Mouse (Mus musculus) forebrain, embryonic 11.5 days (tissue): ENCODE measurements at regions not wholly inside any gene's neighbourhood (a gene's known extent, or its start where the extent isn't known, plus 50 kb on each side); places are given as distances from the start of the nearest gene placed in this dataset.

ENCODE experiments used
- ATAC-seq: fragments of 200-750 bp; cut with Nextera tagmentation; replicated peaks from 2 replicates; pipeline ENCODE4 v1.8.0; 2017; ENCODE audit warnings: moderate TSS enrichment; ENCODE audit not compliant: low FRiP score
- DNase-seq: peaks from one replicate; pipeline ENCODE4 v3.0.0-alpha.2; 2017; ENCODE audit warnings: low spot score
- H3K27ac ChIP-seq: fragments of 300-500 bp; sonication (generic); 2 replicates; pipeline ENCODE4 v1.5.1; 2014; ENCODE audit warnings: low read depth, low read length
- H3K27me3 ChIP-seq: fragments of 300-500 bp; sonication (generic); 2 replicates; pipeline ENCODE4 v1.6.1; 2014; ENCODE audit warnings: mild to moderate bottlenecking, low read length, mixed read lengths; ENCODE audit not compliant: control insufficient read depth, insufficient read depth
- H3K36me3 ChIP-seq: fragments of 300-500 bp; sonication (generic); 2 replicates; pipeline ENCODE4 v1.6.1; 2014; ENCODE audit warnings: mild to moderate bottlenecking, low read length, moderate library complexity, mixed read lengths; ENCODE audit not compliant: control insufficient read depth, insufficient read depth
- H3K4me1 ChIP-seq: fragments of 300-500 bp; sonication (generic); replicated peaks from 2 replicates; pipeline ENCODE4 v1.6.1; 2014; ENCODE audit warnings: low read length, mixed read lengths; ENCODE audit not compliant: control insufficient read depth, insufficient read depth
- H3K4me2 ChIP-seq: fragments of 300-500 bp; sonication (generic); 2 replicates; pipeline ENCODE4 v1.6.1; 2014; ENCODE audit warnings: low read depth, mild to moderate bottlenecking, low read length, moderate library complexity, mixed read lengths; ENCODE audit not compliant: severe bottlenecking
- H3K4me3 ChIP-seq: fragments of 300-500 bp; sonication (generic); 2 replicates; pipeline ENCODE4 v1.5.1; 2014; ENCODE audit warnings: low read depth, low read length
- H3K9ac ChIP-seq: fragments of 300-500 bp; sonication (generic); 2 replicates; pipeline ENCODE4 v1.6.1; 2014; ENCODE audit warnings: low read length
- H3K9me3 ChIP-seq: fragments of 300-500 bp; sonication (generic); 2 replicates; pipeline ENCODE4 v1.6.1; 2016; ENCODE audit warnings: low read length, mixed read lengths; ENCODE audit not compliant: control insufficient read depth
- WGBS: fragments of 180-500 bp; shearing (Covaris S2); extraction: QIAGEN DNeasy Blood & Tissue Kit; methylation state at CpG from one replicate; pipeline ENCODE4 v1.1.7; 2014; 5-methylcytosine and 5-hydroxymethylcytosine counted together

DNA sequence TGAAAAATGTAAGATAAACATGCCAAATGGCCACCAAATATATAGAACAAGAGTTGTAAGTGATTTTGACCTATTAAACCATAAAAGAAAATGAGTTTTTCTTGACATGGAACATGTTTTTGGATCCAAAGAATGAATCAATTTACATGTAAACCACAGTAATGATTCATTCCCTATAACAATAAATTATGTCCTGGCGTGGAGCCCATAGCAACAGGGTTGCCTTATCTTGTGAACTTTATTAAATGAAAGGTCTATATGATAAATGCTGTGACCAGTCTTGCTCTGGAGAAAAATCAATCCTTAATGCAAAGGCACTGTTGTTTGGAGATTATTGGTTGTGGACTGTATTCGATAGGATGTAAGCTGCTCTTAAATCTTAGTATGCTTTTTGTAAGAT is 538.0 kb upstream of the N6amt1 start:
- H3K27me3 ChIP-seq: no peaks in the 10 kb centered on the region
- H3K4me2 ChIP-seq: no peak overlapping the region
- H3K4me1 ChIP-seq: no peaks in the 10 kb centered on the region
- no peak overlapping the region for H3K4me3 ChIP-seq
- DNase-seq (no peak), ATAC-seq (no peak)
- H3K9ac ChIP-seq: no peak overlapping the region
- H3K36me3 ChIP-seq: no peaks in the 10 kb centered on the region
- H3K27ac ChIP-seq: no peak overlapping the region
- WGBS: 86% methylated on average over 2 of the region's 2 CpGs
- no peaks in the 10 kb centered on the region for H3K9me3 ChIP-seq

DNA sequence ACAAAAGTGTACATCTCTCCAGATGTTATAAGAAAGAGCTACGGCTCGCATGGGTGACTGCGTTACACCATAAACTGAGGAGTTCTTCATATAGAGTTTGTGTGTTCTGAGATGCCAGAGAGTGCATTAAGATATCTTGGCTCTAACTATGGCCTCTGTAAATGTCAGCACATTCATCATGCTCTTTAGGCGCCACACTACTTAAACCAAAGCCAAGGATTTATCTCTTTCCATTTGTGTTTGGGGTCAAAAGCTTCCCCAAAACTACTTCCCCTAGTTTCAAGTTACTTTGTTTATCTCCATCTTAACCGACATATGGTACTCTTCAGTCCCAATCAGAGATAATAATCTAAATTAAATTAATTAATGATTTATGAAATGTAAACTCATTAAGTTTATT is 541.3 kb upstream of the N6amt1 start:
- ATAC-seq (no peak), DNase-seq (no peak)
- H3K36me3 ChIP-seq: no peaks in the 10 kb centered on the region
- no peaks in the 10 kb centered on the region for H3K27me3 ChIP-seq
- no peak overlapping the region for H3K9ac ChIP-seq
- H3K4me1 ChIP-seq: no peaks in the 10 kb centered on the region
- no peak overlapping the region for H3K4me2 ChIP-seq
- no peak overlapping the region for H3K27ac ChIP-seq
- no peak overlapping the region for H3K4me3 ChIP-seq
- WGBS: 88% methylated on average over 5 of the region's 5 CpGs
- H3K9me3 ChIP-seq: no peaks in the 10 kb centered on the region

DNA sequence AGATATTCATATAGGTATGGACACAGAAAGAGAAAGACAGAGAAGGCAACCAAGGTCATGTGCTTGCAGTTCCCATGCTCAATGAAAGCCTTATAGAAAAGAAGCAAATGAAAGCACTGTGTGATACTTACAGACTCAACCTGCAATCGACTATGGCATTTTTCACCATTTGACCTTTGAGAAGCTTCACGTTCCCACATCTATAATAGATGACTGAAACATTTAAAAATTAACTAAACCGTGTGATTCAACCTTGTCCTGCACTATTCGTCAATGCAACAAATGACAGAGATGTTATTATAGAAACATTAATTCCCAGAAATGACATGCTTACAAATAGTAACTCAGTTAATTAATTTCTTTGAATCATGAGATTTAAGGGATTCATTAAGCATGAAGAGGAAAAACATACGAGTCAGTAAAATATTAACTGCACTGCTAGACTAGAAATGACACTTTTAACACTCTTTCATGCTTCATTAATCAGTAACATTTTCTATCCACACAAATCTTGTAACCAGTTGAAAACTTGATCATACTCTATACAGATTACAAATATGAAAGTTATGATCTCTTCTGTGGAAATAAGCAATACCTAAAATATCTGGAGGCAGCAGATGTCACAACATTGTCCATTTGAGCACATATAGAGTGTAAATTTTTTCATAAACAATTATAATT is 545.2 kb upstream of the N6amt1 start:
- no peaks in the 10 kb centered on the region for H3K9me3 ChIP-seq
- no peak for DNase-seq
- no peaks in the 10 kb centered on the region for H3K4me1 ChIP-seq
- no peaks in the 10 kb centered on the region for H3K27me3 ChIP-seq
- H3K27ac ChIP-seq: no peak overlapping the region
- H3K4me3 ChIP-seq: no peak overlapping the region
- no peak overlapping the region for H3K9ac ChIP-seq
- no peak overlapping the region for H3K4me2 ChIP-seq
- no peak for ATAC-seq
- WGBS: 90% methylated on average over 5 of the region's 5 CpGs
- no peaks in the 10 kb centered on the region for H3K36me3 ChIP-seq

DNA sequence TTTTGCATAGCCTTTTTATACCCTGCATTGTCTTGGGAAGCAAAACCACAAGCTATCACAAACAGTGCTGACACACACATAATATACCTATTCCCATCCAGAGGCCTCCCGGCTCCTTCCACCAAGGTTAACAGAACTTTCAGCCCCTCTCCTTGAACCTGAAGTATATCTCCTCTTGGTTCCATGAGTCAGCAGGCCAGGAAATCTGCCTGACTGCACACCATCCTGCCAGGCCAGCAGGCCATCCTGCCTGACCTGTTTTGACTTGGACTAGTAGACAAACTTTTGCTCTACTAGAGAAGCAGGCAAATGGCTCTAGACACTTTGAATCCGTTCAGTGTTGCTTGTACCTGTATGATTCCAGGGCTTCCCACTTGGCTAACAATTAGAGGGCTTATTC is 547.6 kb upstream of the N6amt1 start:
- Histone ChIP-seq H3K9ac (no peak overlapping the region), H3K27ac (no peak overlapping the region), H3K4me1 (no peaks in the 10 kb centered on the region), H3K9me3 (no peaks in the 10 kb centered on the region), H3K4me2 (no peak overlapping the region), H3K4me3 (no peak overlapping the region), H3K27me3 (no peaks in the 10 kb centered on the region), H3K36me3 (no peaks in the 10 kb centered on the region)
- 93% methylated on average over 2 of the region's 2 CpGs for WGBS
- ATAC-seq: no peak
- no peak for DNase-seq

DNA sequence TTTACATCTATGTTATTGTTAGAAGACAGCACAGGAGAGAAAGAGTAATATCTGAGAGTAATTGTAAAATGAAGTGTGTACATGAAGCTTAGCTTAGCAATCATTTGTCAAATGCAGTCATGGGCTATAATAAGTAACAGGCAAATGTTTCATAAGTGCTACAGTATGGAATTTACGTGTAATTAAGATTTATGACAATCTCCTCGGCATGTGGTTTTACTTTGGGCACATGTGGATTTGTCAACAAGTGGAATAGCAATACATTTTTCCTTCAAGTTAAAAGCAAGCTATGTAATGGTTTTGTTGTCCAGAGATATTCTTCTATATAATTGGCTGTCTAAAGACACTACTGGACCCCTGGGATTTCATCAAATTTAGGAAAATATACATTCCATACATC is 577.9 kb upstream of the N6amt1 start:
- DNase-seq: no peak
- no peak overlapping the region for H3K9ac ChIP-seq
- H3K36me3 ChIP-seq: no peaks in the 10 kb centered on the region
- no peaks in the 10 kb centered on the region for H3K9me3 ChIP-seq
- WGBS: 84% methylated on average over 2 of the region's 2 CpGs
- no peak for ATAC-seq
- H3K4me2 ChIP-seq: no peak overlapping the region
- H3K4me1 ChIP-seq: no peaks in the 10 kb centered on the region
- H3K27ac ChIP-seq: no peak overlapping the region
- H3K27me3 ChIP-seq: no peaks in the 10 kb centered on the region
- no peak overlapping the region for H3K4me3 ChIP-seq

- no peak overlapping the region for H3K9ac ChIP-seq
- H3K9me3 ChIP-seq: no peaks in the 10 kb centered on the region
- no peak overlapping the region for H3K4me2 ChIP-seq
- WGBS: 46% methylated on average over 1 of the region's 1 CpGs
- ATAC-seq: no peak
- H3K4me1 ChIP-seq: no peaks in the 10 kb centered on the region
- H3K27me3 ChIP-seq: no peaks in the 10 kb centered on the region
- DNase-seq: no peak
- no peak overlapping the region for H3K4me3 ChIP-seq
- no peaks in the 10 kb centered on the region for H3K36me3 ChIP-seq
- no peak overlapping the region for H3K27ac ChIP-seq
Observed at GRCm38 (mm10) chr16:86772586-86772985, 581.4 kb upstream of the N6amt1 start.

GRCm38 (mm10) chr16:86768912-86769311 is 585.1 kb upstream of the N6amt1 start:
- H3K27me3 ChIP-seq: no peaks in the 10 kb centered on the region
- no peak for DNase-seq
- no peak overlapping the region for H3K4me3 ChIP-seq
- ATAC-seq: no peak
- no peaks in the 10 kb centered on the region for H3K9me3 ChIP-seq
- no peaks in the 10 kb centered on the region for H3K4me1 ChIP-seq
- WGBS: 90% methylated on average over 3 of the region's 3 CpGs
- no peak overlapping the region for H3K9ac ChIP-seq
- no peak overlapping the region for H3K4me2 ChIP-seq
- no peaks in the 10 kb centered on the region for H3K36me3 ChIP-seq
- no peak overlapping the region for H3K27ac ChIP-seq

DNA sequence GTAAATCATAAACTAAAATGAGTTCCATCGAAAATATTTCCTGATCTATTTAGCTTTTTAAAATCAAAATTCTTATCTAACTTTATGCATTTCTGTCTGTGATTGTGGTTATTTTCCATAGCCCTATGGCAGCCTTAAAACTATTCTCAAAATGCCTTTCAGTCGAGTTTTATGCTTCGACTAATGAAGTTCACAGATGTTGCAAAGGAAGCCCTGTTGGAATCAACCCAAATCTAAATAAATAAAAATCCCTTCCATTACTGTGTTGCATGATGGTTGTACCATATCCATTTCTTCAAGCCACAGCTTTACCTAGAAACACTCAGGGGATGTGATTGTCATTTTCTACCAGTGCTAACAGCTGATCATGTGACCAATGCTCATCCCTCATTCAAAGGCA is 585.6 kb upstream of the N6amt1 start:
- no peak overlapping the region for H3K4me3 ChIP-seq
- DNase-seq (no peak), ATAC-seq (no peak)
- 84% methylated on average over 3 of the region's 3 CpGs for WGBS
- no peaks in the 10 kb centered on the region for H3K36me3 ChIP-seq
- H3K9ac ChIP-seq: no peak overlapping the region
- no peak overlapping the region for H3K4me2 ChIP-seq
- H3K9me3 ChIP-seq: no peaks in the 10 kb centered on the region
- no peak overlapping the region for H3K27ac ChIP-seq
- no peaks in the 10 kb centered on the region for H3K27me3 ChIP-seq
- no peaks in the 10 kb centered on the region for H3K4me1 ChIP-seq

GRCm38 (mm10) chr16:86765974-86766373 is 588.0 kb upstream of the N6amt1 start:
- 84% methylated on average over 8 of the region's 8 CpGs for WGBS
- Histone ChIP-seq H3K4me3 (no peak overlapping the region), H3K9ac (no peak overlapping the region), H3K4me2 (no peak overlapping the region), H3K27me3 (no peaks in the 10 kb centered on the region), H3K9me3 (no peaks in the 10 kb centered on the region), H3K4me1 (no peaks in the 10 kb centered on the region), H3K27ac (no peak overlapping the region), H3K36me3 (no peaks in the 10 kb centered on the region)
- ATAC-seq (no peak), DNase-seq (no peak)
